Mouse (Mus musculus): Measurements from ENCODE around the gene Npb. TPM values are rescaled to one million over a fixed set of nuclear protein-coding genes. Genes with fewer than 3 reads are reported as not detected.
A peak's percentile ranks its signal among the peaks of the same experiment; 100 is the strongest.
"Not testable (repeated sequence)": the region's sequence is repeated elsewhere in the genome, so short reads cannot be mapped to it uniquely, and the experiment has no call there.

Gene Npb
- 0.65 and 0.95 TPM in 2 replicates for polyA plus RNA-seq (2016; fragmentation: Nextera tagmentation; extraction: Ambion mirVana)

GRCm38 (mm10) chr11:120608241-120609034 is at the start of gene Npb:
Npb (plus strand) TSS chr11:120608477.
- 5% methylated on average over 45 of the region's 45 CpGs for WGBS
- no peaks in the 10 kb centered on the region for H3K9me3 ChIP-seq
- H3K9ac ChIP-seq (replicated peaks) = peak within 1 kb of the TSS; percentile 65
- H3K4me3 ChIP-seq (replicated peaks) = peak within 1 kb of the TSS; percentile 31
- H3K4me2 ChIP-seq = peak within 1 kb of the TSS; percentile 62
- peaks cover 79% of the 10 kb centered on the region for H3K36me3 ChIP-seq
- peaks cover 16% of the 10 kb centered on the region for H3K4me1 ChIP-seq (replicated peaks)
- H3K27ac ChIP-seq = no peak within 1 kb of the TSS
- H3K27me3 ChIP-seq = peaks cover 30% of the 10 kb centered on the region
- ATAC-seq (ENCODE audit: insufficient number of reproducible peaks, insufficient read depth, low FRiP score, low TSS enrichment, low read depth) = no peak

GRCm38 (mm10) chr11:120558843-120559242 is 49.4 kb upstream of the Npb start:
- peaks cover 54% of the 10 kb centered on the region for H3K36me3 ChIP-seq
- WGBS = 87% methylated on average over 6 of the region's 6 CpGs

DNA sequence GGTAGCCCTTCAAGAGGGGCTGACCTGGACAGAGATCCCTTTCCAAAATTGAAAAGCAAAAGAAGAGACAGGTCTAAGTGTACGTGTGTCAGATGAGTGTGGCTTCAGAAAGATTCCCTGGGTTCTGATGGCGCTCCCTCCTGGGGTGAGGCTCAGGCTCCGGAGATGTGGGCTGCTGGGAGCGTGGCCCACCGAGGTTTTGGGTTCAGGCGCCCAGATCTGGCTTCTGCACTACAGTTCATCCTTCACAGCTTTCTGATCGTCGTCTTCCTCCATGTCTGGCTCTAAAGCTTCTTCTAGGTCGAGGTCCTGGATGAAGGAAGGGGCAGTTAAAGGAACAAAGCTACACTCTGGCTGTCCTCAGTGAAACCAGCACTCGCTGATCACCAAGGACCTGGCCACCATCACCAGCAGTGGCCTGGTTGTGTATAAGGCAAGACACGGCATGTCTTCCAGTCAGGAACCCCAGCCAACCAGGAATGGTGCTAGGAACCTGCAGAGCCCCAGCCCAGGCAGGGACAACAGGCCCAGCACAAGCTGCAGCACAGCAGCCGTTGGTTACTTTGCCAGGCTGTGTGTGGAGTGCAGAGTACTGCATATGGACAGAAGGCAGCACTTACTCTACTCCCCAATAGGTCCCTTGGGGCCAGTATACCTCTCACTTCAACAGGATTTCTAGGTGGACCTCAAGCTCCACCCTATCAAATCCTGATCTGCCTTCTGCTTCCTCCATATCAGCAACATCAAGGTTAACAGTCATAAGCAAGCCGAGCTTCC is 47.1 kb upstream of the Npb start:
- Histone ChIP-seq H3K9me3 (peaks cover 15% of the 10 kb centered on the region), H3K36me3 (peaks cover 77% of the 10 kb centered on the region), H3K4me2 (no peak overlapping the region), H3K27me3 (no peaks in the 10 kb centered on the region), H3K9ac (replicated peaks) (no peak overlapping the region), H3K27ac (no peak overlapping the region), H3K4me1 (replicated peaks) (no peaks in the 10 kb centered on the region), H3K4me3 (replicated peaks) (no peak overlapping the region)
- ATAC-seq (ENCODE audit: insufficient number of reproducible peaks, insufficient read depth, low FRiP score, low TSS enrichment, low read depth) = no peak
- WGBS = 93% methylated on average over 13 of the region's 13 CpGs

More at GRCm38 (mm10) chr11:120558843-120559242, 49.4 kb upstream of the Npb start:
- H3K4me3 ChIP-seq (replicated peaks); H3K4me2 ChIP-seq; H3K27me3 ChIP-seq; ATAC-seq (ENCODE audit: insufficient number of reproducible peaks, insufficient read depth, low FRiP score, low TSS enrichment, low read depth); H3K27ac ChIP-seq; H3K9ac ChIP-seq (replicated peaks); H3K4me1 ChIP-seq (replicated peaks): not testable (repeated sequence)
- H3K9me3 ChIP-seq = peaks cover 15% of the 10 kb centered on the region

GRCm38 (mm10) chr11:120562949-120563348 is 45.3 kb upstream of the Npb start:
- ATAC-seq (ENCODE audit: insufficient number of reproducible peaks, insufficient read depth, low FRiP score, low TSS enrichment, low read depth) = no peak
- no peak overlapping the region for H3K4me3 ChIP-seq (replicated peaks)
- no peak overlapping the region for H3K27ac ChIP-seq

GRCm38 (mm10) chr11:120565114-120565513 is 43.2 kb upstream of the Npb start:
- 87% methylated on average over 9 of the region's 9 CpGs for WGBS
- H3K27me3 ChIP-seq = no peaks in the 10 kb centered on the region
- no peak for ATAC-seq (ENCODE audit: insufficient number of reproducible peaks, insufficient read depth, low FRiP score, low TSS enrichment, low read depth)

More at GRCm38 (mm10) chr11:120562949-120563348, 45.3 kb upstream of the Npb start:
- WGBS = 95% methylated on average over 13 of the region's 13 CpGs
- H3K27me3 ChIP-seq = no peaks in the 10 kb centered on the region
- H3K4me1 ChIP-seq (replicated peaks) = no peaks in the 10 kb centered on the region
- H3K4me2 ChIP-seq = no peak overlapping the region
- peaks cover 2% of the 10 kb centered on the region; the same call in 1 of the 2 replicates for H3K9me3 ChIP-seq
- no peak overlapping the region for H3K9ac ChIP-seq (replicated peaks)
- H3K36me3 ChIP-seq = peaks cover 95% of the 10 kb centered on the region

GRCm38 (mm10) chr11:120568324-120568723 is 40.0 kb upstream of the Npb start:
- 95% methylated on average over 6 of the region's 6 CpGs for WGBS
- no peak for ATAC-seq (ENCODE audit: insufficient number of reproducible peaks, insufficient read depth, low FRiP score, low TSS enrichment, low read depth)

More at GRCm38 (mm10) chr11:120565114-120565513, 43.2 kb upstream of the Npb start:
- Histone ChIP-seq H3K9me3 (no peaks in the 10 kb centered on the region), H3K4me2 (no peak overlapping the region), H3K4me1 (replicated peaks) (no peaks in the 10 kb centered on the region), H3K9ac (replicated peaks) (no peak overlapping the region), H3K27ac (no peak overlapping the region), H3K4me3 (replicated peaks) (no peak overlapping the region), H3K36me3 (peaks cover 100% of the 10 kb centered on the region)

GRCm38 (mm10) chr11:120571122-120571521 is 37.2 kb upstream of the Npb start:
- Histone ChIP-seq H3K9ac (replicated peaks) (peak overlapping the region; percentile 97), H3K27ac (no peak overlapping the region), H3K4me2 (peak overlapping the region; percentile 94), H3K9me3 (no peaks in the 10 kb centered on the region), H3K4me3 (replicated peaks) (peak overlapping the region; percentile 98), H3K4me1 (replicated peaks) (peaks cover 20% of the 10 kb centered on the region), H3K27me3 (no peaks in the 10 kb centered on the region), H3K36me3 (peaks cover 55% of the 10 kb centered on the region)
- no peak for ATAC-seq (ENCODE audit: insufficient number of reproducible peaks, insufficient read depth, low FRiP score, low TSS enrichment, low read depth)
- 76% methylated on average over 3 of the region's 3 CpGs for WGBS

More at GRCm38 (mm10) chr11:120568324-120568723, 40.0 kb upstream of the Npb start:
- H3K36me3 ChIP-seq = peaks cover 83% of the 10 kb centered on the region
- H3K27me3 ChIP-seq = no peaks in the 10 kb centered on the region
- H3K27ac ChIP-seq = no peak overlapping the region
- no peak overlapping the region for H3K4me2 ChIP-seq
- no peak overlapping the region for H3K9ac ChIP-seq (replicated peaks)
- peaks cover 13% of the 10 kb centered on the region for H3K4me1 ChIP-seq (replicated peaks)
- no peaks in the 10 kb centered on the region for H3K9me3 ChIP-seq
- H3K4me3 ChIP-seq (replicated peaks) = no peak overlapping the region

DNA sequence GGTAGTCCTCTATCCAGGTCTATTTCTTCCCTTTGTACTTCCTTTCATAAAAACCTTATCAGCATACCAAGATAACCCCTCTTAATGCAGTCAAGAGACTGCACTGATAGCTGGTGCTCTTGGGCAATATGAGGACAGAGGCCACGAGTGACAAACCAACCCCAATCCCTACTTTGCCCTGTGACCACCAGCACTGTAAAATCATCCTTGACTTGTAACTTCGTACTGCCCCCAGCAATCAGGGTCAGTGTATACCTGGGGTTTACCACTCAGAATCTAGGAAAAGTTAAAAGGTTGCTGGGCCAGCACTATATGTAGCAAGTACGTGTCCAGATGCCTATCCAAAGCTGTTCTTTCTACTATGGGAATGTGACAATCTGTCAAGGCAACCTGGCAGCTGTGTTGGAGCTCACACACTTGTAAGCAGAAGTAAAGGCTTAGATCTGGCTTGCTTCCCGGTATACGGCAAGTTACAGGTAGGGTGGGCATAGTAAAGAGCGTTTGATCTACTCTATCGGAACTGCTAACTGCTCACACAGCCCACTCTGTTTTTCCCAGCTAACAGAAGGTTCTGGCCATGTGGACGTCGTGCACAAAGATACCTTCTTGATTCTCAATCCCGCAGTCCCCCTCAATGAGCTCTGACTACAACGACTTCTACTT is 36.4 kb upstream of the Npb start:
- Histone ChIP-seq H3K27me3 (no peaks in the 10 kb centered on the region), H3K9me3 (no peaks in the 10 kb centered on the region), H3K4me1 (replicated peaks) (peaks cover 20% of the 10 kb centered on the region), H3K4me2 (peak overlapping the region; percentile 94), H3K27ac (peak overlapping the region; percentile 89), H3K4me3 (replicated peaks) (peak overlapping the region; percentile 98), H3K36me3 (peaks cover 48% of the 10 kb centered on the region), H3K9ac (replicated peaks) (peak overlapping the region; percentile 97)
- ATAC-seq (ENCODE audit: insufficient number of reproducible peaks, insufficient read depth, low FRiP score, low TSS enrichment, low read depth) = no peak
- 12% methylated on average over 11 of the region's 11 CpGs for WGBS

- Histone ChIP-seq H3K9me3 (no peaks in the 10 kb centered on the region), H3K36me3 (peaks cover 48% of the 10 kb centered on the region), H3K4me2 (peak overlapping the region; percentile 94), H3K4me3 (replicated peaks) (peak overlapping the region; percentile 98), H3K27me3 (no peaks in the 10 kb centered on the region), H3K27ac (peak overlapping the region; percentile 89), H3K4me1 (replicated peaks) (peaks cover 20% of the 10 kb centered on the region), H3K9ac (replicated peaks) (peak overlapping the region; percentile 97)
- 0% methylated on average over 24 of the region's 24 CpGs for WGBS
- ATAC-seq (ENCODE audit: insufficient number of reproducible peaks, insufficient read depth, low FRiP score, low TSS enrichment, low read depth) = no peak; the same call in 1 of the 2 replicates
Observed at GRCm38 (mm10) chr11:120572417-120572751, 35.9 kb upstream of the Npb start.

GRCm38 (mm10) chr11:120572752-120573584 is 35.3 kb upstream of the Npb start, which contains the start of gene P4hb:
P4hb (minus strand) TSS chr11:120573253.
- peak within 1 kb of the TSS; percentile 98 for H3K4me3 ChIP-seq (replicated peaks)
- peaks cover 20% of the 10 kb centered on the region for H3K4me1 ChIP-seq (replicated peaks)
- H3K27me3 ChIP-seq = no peaks in the 10 kb centered on the region
- no peaks in the 10 kb centered on the region for H3K9me3 ChIP-seq
- H3K27ac ChIP-seq = peak within 1 kb of the TSS; percentile 96
- peak; percentile 98 for ATAC-seq (ENCODE audit: insufficient number of reproducible peaks, insufficient read depth, low FRiP score, low TSS enrichment, low read depth)
- WGBS = under 1% methylated on average over 94 of the region's 94 CpGs
- H3K9ac ChIP-seq (replicated peaks) = peak within 1 kb of the TSS; percentile 97
- H3K36me3 ChIP-seq = peaks cover 48% of the 10 kb centered on the region
- peak within 1 kb of the TSS; percentile 94 for H3K4me2 ChIP-seq
